Mouse (Mus musculus): ENCODE measurements around the gene Ccdc14. TPM values are rescaled to one million over a fixed set of nuclear protein-coding genes. Genes with fewer than 3 reads are reported as not detected.
"Not testable (repeated sequence)": the region's sequence is repeated elsewhere in the genome, so short reads cannot be mapped to it uniquely, and the experiment has no call there.

The Ccdc14 gene
- polyA plus RNA-seq (2012; fragmentation: generic; extraction: Trizol): 1.0 TPM

DNA sequence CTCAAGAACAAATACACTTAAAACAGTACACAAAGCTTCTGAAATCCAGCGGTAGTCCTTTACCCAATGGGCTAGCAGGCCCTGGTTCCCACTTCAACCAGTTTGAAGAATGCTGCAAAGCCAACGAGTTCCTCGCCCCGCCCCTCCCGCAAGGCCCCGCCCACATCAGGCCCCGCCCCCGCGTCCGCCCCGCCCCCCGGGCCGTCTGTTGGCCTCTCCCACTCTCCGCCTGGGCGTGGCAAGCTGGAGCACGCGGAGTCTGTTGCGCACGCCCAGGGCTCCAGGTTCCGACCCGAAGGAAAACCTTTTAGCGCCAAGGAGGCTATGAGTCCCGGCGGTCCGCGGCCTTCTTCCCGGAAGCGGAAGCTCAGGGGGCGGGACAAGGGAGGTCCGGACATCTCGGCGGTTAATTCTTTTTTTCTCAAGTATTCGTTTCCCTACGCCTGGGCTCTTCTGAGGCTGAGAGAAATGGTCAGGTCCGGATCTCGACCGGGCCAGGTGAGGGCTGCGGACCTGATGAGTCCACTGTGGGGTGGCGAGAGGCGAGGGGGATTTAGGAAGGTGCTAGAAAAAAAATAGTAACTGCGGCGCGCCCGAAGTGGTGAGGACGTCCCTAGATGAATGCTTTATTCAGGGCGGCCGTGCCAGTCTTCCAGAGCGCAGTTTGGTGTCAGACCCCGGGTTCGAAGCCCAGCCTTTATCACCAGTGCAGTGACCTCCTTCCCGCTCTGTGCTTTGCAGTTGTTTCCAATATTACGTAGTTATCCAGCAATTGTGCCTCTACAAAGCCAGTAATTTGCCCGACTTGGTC lies at the start of gene Ccdc14:
Gene Ccdc14 (plus strand): TSS at position 283 of the 811 bp plus-strand sequence.
- Histone ChIP-seq H3K27me3 (ENCODE audit: control insufficient read depth, insufficient read depth, insufficient read length) (peaks cover 3% of the 10 kb centered on the region), H3K36me3 (ENCODE audit: control insufficient read depth, insufficient read depth) (no peaks in the 10 kb centered on the region), H3K4me3 (peak within 1 kb of the TSS; percentile 56), H3K4me2 (ENCODE audit: low read depth) (peak within 1 kb of the TSS; percentile 80), H3ac (ENCODE audit: control insufficient read depth, insufficient read length) (peak within 1 kb of the TSS; percentile 35), H3K79me2 (ENCODE audit: control insufficient read depth, insufficient read depth) (peaks cover 8% of the 10 kb centered on the region)
- TF ChIP-seq TCF3 (IDR thresholded peaks at IDR 0.05; ENCODE audit: insufficient read length, low read depth) (no peak), POLR2A (IDR thresholded peaks at IDR 0.05; ENCODE audit: insufficient read length, low read depth) (peak; percentile 36), MYOD1 (IDR thresholded peaks at IDR 0.05; ENCODE audit: control insufficient read depth in 1 of 3, insufficient read length in 2 of 3, low read depth in 2 of 3) (no peak), E2F4 (IDR thresholded peaks at IDR 0.05; ENCODE audit: insufficient read depth) (peak; percentile 85)

DNA sequence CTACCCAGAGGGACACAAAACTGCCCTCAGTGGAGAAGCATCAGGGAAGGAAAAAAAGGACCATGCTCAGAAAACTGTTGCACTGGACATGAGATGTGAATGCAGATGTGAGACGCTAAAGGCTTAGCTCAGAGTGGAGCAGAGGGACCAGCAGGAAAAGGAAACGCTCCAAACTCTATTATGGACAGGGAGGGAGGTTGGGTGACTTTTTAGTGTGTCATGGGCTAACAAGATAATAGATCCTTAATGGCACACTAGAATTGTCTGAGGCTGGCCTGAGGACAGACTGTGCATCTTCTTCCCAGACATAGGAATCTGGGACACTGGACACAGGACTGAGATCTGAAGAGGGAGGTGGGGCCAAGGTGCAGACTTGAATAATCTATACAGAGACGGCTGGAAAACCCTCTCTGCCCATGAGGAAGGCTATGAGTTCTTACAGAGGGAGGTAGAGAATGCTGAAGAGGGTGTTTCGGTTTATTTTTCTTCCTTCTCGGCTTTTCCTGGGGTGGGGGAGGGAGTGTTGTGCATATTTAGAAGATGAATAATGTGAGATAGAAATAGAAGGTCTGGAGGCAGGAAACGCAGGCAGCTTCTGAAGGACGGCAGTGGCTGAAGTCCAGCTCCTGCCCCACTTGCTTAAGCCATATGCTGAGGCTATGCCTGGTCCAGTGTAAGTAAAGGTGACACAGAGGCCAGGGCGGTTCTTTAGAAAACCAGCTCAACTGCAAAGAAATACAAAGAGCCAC lies 46.7 kb upstream of the Ccdc14 start:
- peak overlapping the region; percentile 37 for H3K4me2 ChIP-seq (ENCODE audit: low read depth)
- H3K36me3 ChIP-seq (ENCODE audit: control insufficient read depth, insufficient read depth): no peaks in the 10 kb centered on the region
- H3K79me2 ChIP-seq (ENCODE audit: control insufficient read depth, insufficient read depth): no peaks in the 10 kb centered on the region
- H3K27me3 ChIP-seq (ENCODE audit: control insufficient read depth, insufficient read depth, insufficient read length): no peaks in the 10 kb centered on the region
- H3ac ChIP-seq (ENCODE audit: control insufficient read depth, insufficient read length): no peak overlapping the region
- TF ChIP-seq CEBPB (IDR thresholded peaks at IDR 0.05; ENCODE audit: insufficient read depth, poor library complexity, severe bottlenecking): no peak
- no peak for TF ChIP-seq MAX (IDR thresholded peaks at IDR 0.05; ENCODE audit: low read depth)
- TF ChIP-seq POLR2A (IDR thresholded peaks at IDR 0.05; ENCODE audit: insufficient read length, low read depth): no peak
- no peak for TF ChIP-seq REST (IDR thresholded peaks at IDR 0.05; ENCODE audit: insufficient read depth, insufficient read length)
- no peak for TF ChIP-seq POLR2AphosphoS2 (IDR thresholded peaks at IDR 0.05; ENCODE audit: insufficient read length, low read depth)
- TF ChIP-seq MYOG (IDR thresholded peaks at IDR 0.05; ENCODE audit: control insufficient read depth in 1 of 3, insufficient read depth in 1 of 3, insufficient read length in 2 of 3, low read depth in 2 of 3): no peak
- TF ChIP-seq TCF12 (IDR thresholded peaks at IDR 0.05; ENCODE audit: insufficient read depth, poor library complexity, severe bottlenecking): no peak
- no peak for TF ChIP-seq USF1 (IDR thresholded peaks at IDR 0.05; ENCODE audit: low read depth)
- TF ChIP-seq MYOD1 (IDR thresholded peaks at IDR 0.05; ENCODE audit: control insufficient read depth in 1 of 3, insufficient read length in 2 of 3, low read depth in 2 of 3): no peak
- TF ChIP-seq SRF (IDR thresholded peaks at IDR 0.05; ENCODE audit: control insufficient read depth, insufficient read length, low read depth): no peak
- TF ChIP-seq TCF3 (IDR thresholded peaks at IDR 0.05; ENCODE audit: insufficient read length, low read depth): no peak
- TF ChIP-seq E2F4 (IDR thresholded peaks at IDR 0.05; ENCODE audit: insufficient read depth): no peak
- H3K4me3 ChIP-seq: no peak overlapping the region

DNA sequence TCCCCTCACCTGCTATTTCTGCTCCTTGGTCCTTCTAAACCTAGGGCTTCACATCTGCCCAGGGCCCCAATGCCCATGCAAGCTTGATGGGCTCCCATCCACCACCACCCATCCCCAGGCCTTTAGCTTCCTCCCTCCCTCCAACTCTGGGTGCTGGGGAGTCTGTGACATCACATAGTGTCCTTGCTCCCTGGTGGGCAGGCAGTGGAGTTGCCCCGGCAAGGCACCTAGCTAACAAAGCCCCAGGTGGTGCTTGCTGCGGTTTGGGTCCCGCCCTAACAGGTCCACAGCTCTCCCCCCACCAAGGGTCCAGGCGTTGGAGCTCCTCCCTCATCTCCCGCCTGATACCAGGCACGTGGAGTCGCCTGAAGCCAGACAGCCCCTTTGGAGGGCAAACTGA lies 40.8 kb upstream of the Ccdc14 start, which contains the start of gene Ropn1:
Gene Ropn1 (plus strand): TSS at position 301 of the 400 bp plus-strand sequence.
- no peaks in the 10 kb centered on the region for H3K79me2 ChIP-seq (ENCODE audit: control insufficient read depth, insufficient read depth)
- H3K36me3 ChIP-seq (ENCODE audit: control insufficient read depth, insufficient read depth): no peaks in the 10 kb centered on the region

DNA sequence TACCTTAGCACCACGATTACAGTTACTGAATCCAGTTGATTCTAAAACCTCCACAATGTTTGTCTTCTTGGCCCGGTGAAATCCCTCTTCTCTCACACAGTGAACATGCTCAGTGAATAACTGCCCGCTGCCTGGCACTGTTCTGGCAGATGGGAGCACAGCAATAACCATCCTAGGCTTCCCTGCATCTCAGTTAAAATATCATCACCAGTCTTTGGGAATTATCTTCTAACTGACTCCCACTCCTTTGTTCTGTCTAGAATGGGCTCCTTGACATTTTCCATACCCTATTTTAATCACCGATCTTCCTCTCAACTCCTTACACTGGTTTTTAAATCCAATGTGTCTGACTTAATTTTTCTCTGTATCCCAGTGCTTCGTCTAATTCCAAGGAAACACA lies 37.4 kb upstream of the Ccdc14 start:
- Histone ChIP-seq H3K79me2 (ENCODE audit: control insufficient read depth, insufficient read depth) (no peaks in the 10 kb centered on the region), H3K36me3 (ENCODE audit: control insufficient read depth, insufficient read depth) (no peaks in the 10 kb centered on the region), H3K27me3 (ENCODE audit: control insufficient read depth, insufficient read depth, insufficient read length) (no peaks in the 10 kb centered on the region), H3K4me3 (no peak overlapping the region), H3K4me2 (ENCODE audit: low read depth) (no peak overlapping the region), H3ac (ENCODE audit: control insufficient read depth, insufficient read length) (no peak overlapping the region)
- no peak for TF ChIP-seq POLR2A (IDR thresholded peaks at IDR 0.05; ENCODE audit: insufficient read length, low read depth)
- no peak for TF ChIP-seq POLR2AphosphoS2 (IDR thresholded peaks at IDR 0.05; ENCODE audit: insufficient read length, low read depth)

More for the DNA sequence above, 40.8 kb upstream of the Ccdc14 start, which contains the start of gene Ropn1:
- no peaks in the 10 kb centered on the region for H3K27me3 ChIP-seq (ENCODE audit: control insufficient read depth, insufficient read depth, insufficient read length)
- H3ac ChIP-seq (ENCODE audit: control insufficient read depth, insufficient read length): no peak within 1 kb of the TSS
- no peak within 1 kb of the TSS for H3K4me3 ChIP-seq
- H3K4me2 ChIP-seq (ENCODE audit: low read depth): no peak within 1 kb of the TSS
- TF ChIP-seq TCF12 (IDR thresholded peaks at IDR 0.05; ENCODE audit: insufficient read depth, poor library complexity, severe bottlenecking): no peak
- no peak for TF ChIP-seq CEBPB (IDR thresholded peaks at IDR 0.05; ENCODE audit: insufficient read depth, poor library complexity, severe bottlenecking)
- TF ChIP-seq USF1 (IDR thresholded peaks at IDR 0.05; ENCODE audit: low read depth): no peak
- no peak for TF ChIP-seq POLR2AphosphoS2 (IDR thresholded peaks at IDR 0.05; ENCODE audit: insufficient read length, low read depth)
- no peak for TF ChIP-seq MYOG (IDR thresholded peaks at IDR 0.05; ENCODE audit: control insufficient read depth in 1 of 3, insufficient read depth in 1 of 3, insufficient read length in 2 of 3, low read depth in 2 of 3)
- no peak for TF ChIP-seq MYOD1 (IDR thresholded peaks at IDR 0.05; ENCODE audit: control insufficient read depth in 1 of 3, insufficient read length in 2 of 3, low read depth in 2 of 3)
- no peak for TF ChIP-seq TCF3 (IDR thresholded peaks at IDR 0.05; ENCODE audit: insufficient read length, low read depth)

DNA sequence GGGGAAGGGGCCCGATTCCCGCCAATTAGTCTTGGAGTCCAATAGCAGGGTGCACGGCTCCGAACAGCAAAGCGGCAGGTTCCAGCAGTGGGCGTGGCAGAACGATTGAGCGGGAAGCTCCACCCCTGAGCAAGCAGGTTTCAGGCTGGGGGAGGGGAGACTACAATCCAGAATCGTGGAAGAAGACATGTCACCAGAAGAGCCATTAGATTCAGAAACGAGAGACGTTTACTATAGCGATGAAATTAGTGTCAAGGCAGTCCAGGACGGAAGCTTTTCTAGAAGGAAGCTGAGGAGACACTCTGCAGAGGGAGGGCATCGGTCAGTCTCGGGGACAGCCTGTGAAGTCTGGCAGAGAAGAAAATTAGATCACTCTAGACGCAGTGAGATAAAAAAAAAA lies 32.9 kb upstream of the Ccdc14 start:
- H3ac ChIP-seq (ENCODE audit: control insufficient read depth, insufficient read length); H3K79me2 ChIP-seq (ENCODE audit: control insufficient read depth, insufficient read depth); H3K27me3 ChIP-seq (ENCODE audit: control insufficient read depth, insufficient read depth, insufficient read length); H3K4me3 ChIP-seq; H3K4me2 ChIP-seq (ENCODE audit: low read depth); H3K36me3 ChIP-seq (ENCODE audit: control insufficient read depth, insufficient read depth): not testable (repeated sequence)
